Mouse (Mus musculus): ENCODE results near the gene Unc45a.

Gene Unc45a

GRCm38 (mm10) chr7:80370649-80371040 is 29.8 kb upstream of the Unc45a start:
- Histone ChIP-seq H3K9me3 (ENCODE audit: low read length) (no peaks in the 10 kb centered on the region), H3K36me3 (ENCODE audit: insufficient read depth, low read length) (peaks cover 21% of the 10 kb centered on the region), H3K4me1 (replicated peaks; ENCODE audit: low read depth, low read length) (peaks cover 41% of the 10 kb centered on the region), H3K27me3 (ENCODE audit: insufficient read depth, low read length) (peaks cover 56% of the 10 kb centered on the region), H3K4me3 (replicated peaks; ENCODE audit: low read length) (peak overlapping the region; percentile 86)
- TF ChIP-seq CTCF (conservative IDR thresholded peaks at IDR 0.05; ENCODE audit: low read length) (no peak), POU5F1 (IDR thresholded peaks at IDR 0.05; ENCODE audit: borderline replicate concordance, low read length) (no peak), NANOG (IDR thresholded peaks at IDR 0.05; ENCODE audit: borderline replicate concordance, low read length) (no peak)

DNA sequence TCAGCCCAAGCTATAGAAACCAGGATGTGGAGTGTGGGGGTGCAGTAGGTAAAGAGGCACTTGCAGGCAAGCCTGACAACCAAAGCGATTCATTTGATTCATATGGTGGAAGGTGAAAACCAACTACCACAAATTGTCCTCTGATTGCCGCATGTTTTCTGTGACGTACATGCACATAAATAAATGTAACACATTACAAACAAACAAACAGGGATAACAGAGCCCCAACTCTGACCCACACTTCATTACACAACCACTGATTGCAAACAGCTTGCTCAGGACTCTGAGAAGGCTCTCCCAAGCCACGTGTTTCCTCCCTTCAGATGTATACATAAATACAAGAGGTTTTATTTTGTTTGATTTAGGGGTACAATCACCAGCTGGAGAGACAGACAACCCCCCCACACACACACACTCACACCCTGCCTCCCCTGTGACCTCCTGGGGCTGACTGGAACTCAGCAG is 29.2 kb upstream of the Unc45a start:
- Histone ChIP-seq H3K36me3 (ENCODE audit: insufficient read depth, low read length) (peaks cover 21% of the 10 kb centered on the region), H3K9me3 (ENCODE audit: low read length) (no peaks in the 10 kb centered on the region), H3K27me3 (ENCODE audit: insufficient read depth, low read length) (peaks cover 53% of the 10 kb centered on the region), H3K4me3 (replicated peaks; ENCODE audit: low read length) (peak overlapping the region; percentile 86), H3K4me1 (replicated peaks; ENCODE audit: low read depth, low read length) (peaks cover 41% of the 10 kb centered on the region)
- TF ChIP-seq NANOG (IDR thresholded peaks at IDR 0.05; ENCODE audit: borderline replicate concordance, low read length) = no peak
- TF ChIP-seq POU5F1 (IDR thresholded peaks at IDR 0.05; ENCODE audit: borderline replicate concordance, low read length) = no peak

DNA sequence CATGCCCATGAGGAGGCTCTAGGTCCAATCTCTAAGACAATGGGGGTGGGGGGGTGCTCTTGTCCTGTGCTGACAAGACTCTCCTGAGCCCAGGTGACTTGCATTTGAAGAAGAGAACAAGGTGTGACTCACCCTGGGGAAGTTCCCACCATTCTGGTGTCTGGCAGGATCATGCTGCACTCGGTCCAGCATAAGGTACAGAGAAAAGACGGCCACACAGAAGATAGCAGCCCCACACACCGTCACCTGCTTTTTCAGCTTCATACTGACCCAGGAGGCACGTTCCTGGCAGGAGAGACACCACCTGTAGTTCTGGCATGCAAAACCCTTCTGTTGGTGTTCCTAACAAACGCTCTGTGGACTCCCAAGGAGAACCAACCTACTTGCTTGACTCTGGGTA is 28.7 kb upstream of the Unc45a start:
- Histone ChIP-seq H3K4me1 (replicated peaks; ENCODE audit: low read depth, low read length) (peaks cover 41% of the 10 kb centered on the region), H3K36me3 (ENCODE audit: insufficient read depth, low read length) (peaks cover 21% of the 10 kb centered on the region), H3K4me3 (replicated peaks; ENCODE audit: low read length) (no peak overlapping the region), H3K9me3 (ENCODE audit: low read length) (no peaks in the 10 kb centered on the region), H3K27me3 (ENCODE audit: insufficient read depth, low read length) (peaks cover 52% of the 10 kb centered on the region)
- TF ChIP-seq CTCF (conservative IDR thresholded peaks at IDR 0.05; ENCODE audit: low read length) = no peak
- TF ChIP-seq NANOG (IDR thresholded peaks at IDR 0.05; ENCODE audit: borderline replicate concordance, low read length) = no peak
- no peak for TF ChIP-seq POU5F1 (IDR thresholded peaks at IDR 0.05; ENCODE audit: borderline replicate concordance, low read length)

DNA sequence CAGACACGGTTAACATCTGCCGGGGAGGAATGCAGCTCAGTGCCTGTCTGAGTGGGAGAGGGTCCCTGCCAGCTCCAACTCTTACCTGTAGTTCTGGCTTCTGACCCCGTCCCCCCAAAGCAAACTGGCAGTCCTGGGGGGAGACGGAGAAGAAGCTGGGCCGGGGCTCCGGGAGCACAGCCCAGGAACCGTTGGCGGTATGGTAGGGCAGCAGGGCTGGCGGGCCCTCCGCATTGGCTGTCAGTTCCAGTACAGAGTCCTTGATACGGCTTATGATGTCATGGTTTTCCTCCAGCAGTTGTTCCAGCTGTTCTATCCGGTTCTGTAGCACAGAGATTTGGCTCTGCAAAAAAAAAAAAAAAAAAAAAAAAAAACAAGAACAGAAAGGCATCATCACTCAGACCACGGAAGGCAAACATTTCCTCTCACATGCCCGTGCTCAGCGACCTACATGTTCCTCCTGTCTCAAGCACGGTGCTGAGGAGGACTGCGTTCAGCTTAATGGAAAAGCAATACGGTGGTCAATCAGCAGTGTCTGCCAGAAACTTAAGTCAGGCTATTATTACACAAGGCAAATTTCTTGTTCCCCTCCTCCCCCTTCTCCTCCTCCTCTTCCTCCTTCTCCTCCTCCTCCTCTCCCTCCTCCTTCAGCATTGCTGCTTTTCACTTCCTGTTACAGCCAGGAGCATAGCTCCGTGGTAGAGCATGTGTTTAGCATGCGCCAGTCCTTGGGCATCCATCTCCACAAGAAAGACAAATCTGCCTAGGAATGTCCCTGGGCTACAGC is 28.0 kb upstream of the Unc45a start:
- Histone ChIP-seq H3K4me1 (replicated peaks; ENCODE audit: low read depth, low read length) (peaks cover 36% of the 10 kb centered on the region), H3K36me3 (ENCODE audit: insufficient read depth, low read length) (peaks cover 21% of the 10 kb centered on the region), H3K27me3 (ENCODE audit: insufficient read depth, low read length) (peaks cover 45% of the 10 kb centered on the region), H3K4me3 (replicated peaks; ENCODE audit: low read length) (peak overlapping the region; percentile 64), H3K9me3 (ENCODE audit: low read length) (no peaks in the 10 kb centered on the region)
- TF ChIP-seq NANOG (IDR thresholded peaks at IDR 0.05; ENCODE audit: borderline replicate concordance, low read length) (no peak), CTCF (conservative IDR thresholded peaks at IDR 0.05; ENCODE audit: low read length) (no peak), POU5F1 (IDR thresholded peaks at IDR 0.05; ENCODE audit: borderline replicate concordance, low read length) (no peak)

- Histone ChIP-seq H3K4me3 (replicated peaks; ENCODE audit: low read length) (peak overlapping the region; percentile 64), H3K27me3 (ENCODE audit: insufficient read depth, low read length) (peaks cover 37% of the 10 kb centered on the region), H3K4me1 (replicated peaks; ENCODE audit: low read depth, low read length) (peaks cover 35% of the 10 kb centered on the region), H3K9me3 (ENCODE audit: low read length) (no peaks in the 10 kb centered on the region), H3K36me3 (ENCODE audit: insufficient read depth, low read length) (peaks cover 21% of the 10 kb centered on the region)
- no peak for TF ChIP-seq CTCF (conservative IDR thresholded peaks at IDR 0.05; ENCODE audit: low read length)
- TF ChIP-seq NANOG (IDR thresholded peaks at IDR 0.05; ENCODE audit: borderline replicate concordance, low read length) = no peak
- TF ChIP-seq POU5F1 (IDR thresholded peaks at IDR 0.05; ENCODE audit: borderline replicate concordance, low read length) = no peak
Observed at GRCm38 (mm10) chr7:80368009-80368408, 27.2 kb upstream of the Unc45a start.

GRCm38 (mm10) chr7:80367232-80367631 is 26.4 kb upstream of the Unc45a start:
- Histone ChIP-seq H3K9me3 (ENCODE audit: low read length) (no peaks in the 10 kb centered on the region), H3K27me3 (ENCODE audit: insufficient read depth, low read length) (peaks cover 34% of the 10 kb centered on the region), H3K4me1 (replicated peaks; ENCODE audit: low read depth, low read length) (peaks cover 42% of the 10 kb centered on the region), H3K36me3 (ENCODE audit: insufficient read depth, low read length) (peaks cover 21% of the 10 kb centered on the region), H3K4me3 (replicated peaks; ENCODE audit: low read length) (no peak overlapping the region)
- no peak for TF ChIP-seq CTCF (conservative IDR thresholded peaks at IDR 0.05; ENCODE audit: low read length)
- no peak for TF ChIP-seq NANOG (IDR thresholded peaks at IDR 0.05; ENCODE audit: borderline replicate concordance, low read length)
- no peak for TF ChIP-seq POU5F1 (IDR thresholded peaks at IDR 0.05; ENCODE audit: borderline replicate concordance, low read length)

DNA sequence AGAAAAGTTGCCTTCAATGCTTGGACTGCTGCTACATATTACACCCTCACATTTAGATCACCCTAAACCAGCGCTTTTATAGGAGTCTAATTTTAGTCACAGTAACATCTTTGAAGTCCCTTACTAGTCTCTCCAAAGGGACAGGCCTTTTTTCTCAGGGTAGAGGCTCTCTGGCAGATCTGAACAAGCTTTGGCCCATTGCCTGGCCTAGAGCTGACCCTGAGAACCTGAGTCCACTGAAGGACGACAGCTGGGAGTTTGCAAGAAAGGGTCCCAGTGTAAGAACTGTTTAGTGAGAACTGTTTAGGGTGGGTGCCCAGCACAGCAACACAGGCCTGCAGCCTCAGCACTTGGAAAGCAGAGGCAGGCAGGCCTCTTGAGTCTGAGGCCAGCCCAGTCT is 25.0 kb upstream of the Unc45a start:
- H3K4me1 ChIP-seq (replicated peaks; ENCODE audit: low read depth, low read length) = peaks cover 46% of the 10 kb centered on the region
- TF ChIP-seq POU5F1 (IDR thresholded peaks at IDR 0.05; ENCODE audit: borderline replicate concordance, low read length) = no peak
- no peak for TF ChIP-seq CTCF (conservative IDR thresholded peaks at IDR 0.05; ENCODE audit: low read length)
- no peak for TF ChIP-seq NANOG (IDR thresholded peaks at IDR 0.05; ENCODE audit: borderline replicate concordance, low read length)
- H3K4me3 ChIP-seq (replicated peaks; ENCODE audit: low read length) = no peak overlapping the region
- no peaks in the 10 kb centered on the region for H3K9me3 ChIP-seq (ENCODE audit: low read length)
- H3K27me3 ChIP-seq (ENCODE audit: insufficient read depth, low read length) = peaks cover 26% of the 10 kb centered on the region
- peaks cover 21% of the 10 kb centered on the region for H3K36me3 ChIP-seq (ENCODE audit: insufficient read depth, low read length)

DNA sequence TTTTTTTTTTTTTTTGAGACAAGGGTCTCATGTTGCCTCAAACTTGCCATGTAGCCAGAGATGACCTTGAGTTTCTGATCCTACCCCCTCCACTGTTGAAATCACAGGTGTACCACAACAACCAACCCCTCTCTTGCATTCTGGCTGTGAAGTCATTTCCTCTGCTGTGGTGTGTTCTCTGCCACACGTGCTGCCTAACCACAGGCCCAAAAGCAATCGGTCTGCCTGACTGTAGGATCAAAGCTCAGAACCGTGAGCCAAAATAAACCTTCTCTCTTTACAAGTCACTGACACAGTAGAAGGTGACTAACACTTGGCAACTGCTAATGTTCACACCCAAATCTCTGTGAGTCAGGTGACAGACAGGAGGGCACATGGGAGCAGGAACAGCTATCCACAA is 19.6 kb upstream of the Unc45a start:
- Histone ChIP-seq H3K36me3 (ENCODE audit: insufficient read depth, low read length) (peaks cover 14% of the 10 kb centered on the region), H3K4me1 (replicated peaks; ENCODE audit: low read depth, low read length) (peaks cover 41% of the 10 kb centered on the region), H3K9me3 (ENCODE audit: low read length) (no peaks in the 10 kb centered on the region), H3K4me3 (replicated peaks; ENCODE audit: low read length) (peak overlapping the region; percentile 42; the same call in 1 of the 2 replicates), H3K27me3 (ENCODE audit: insufficient read depth, low read length) (no peaks in the 10 kb centered on the region)
- no peak for TF ChIP-seq CTCF (conservative IDR thresholded peaks at IDR 0.05; ENCODE audit: low read length)
- TF ChIP-seq NANOG (IDR thresholded peaks at IDR 0.05; ENCODE audit: borderline replicate concordance, low read length) = no peak
- no peak for TF ChIP-seq POU5F1 (IDR thresholded peaks at IDR 0.05; ENCODE audit: borderline replicate concordance, low read length)
